Mouse (Mus musculus): ENCODE data around the gene Gnai2.

The Gnai2 gene

GRCm38 (mm10) chr9:107611456-107612190 lies 23.5 kb downstream of the Gnai2 start:
- no peak for DNase-seq (ENCODE audit: low read depth, low spot score)

- DNase-seq (ENCODE audit: low read depth, low spot score), result no peak
Measured at GRCm38 (mm10) chr9:107609433-107609830, 25.7 kb downstream of the Gnai2 start.

- no peak for DNase-seq (ENCODE audit: low read depth, low spot score)
Measured at GRCm38 (mm10) chr9:107608741-107609432, 26.3 kb downstream of the Gnai2 start, which contains the start of gene Sema3b. TSS of gene Sema3b (minus strand) at chr9:107609229.

GRCm38 (mm10) chr9:107607653-107608245 lies 27.4 kb downstream of the Gnai2 start:
- no peak for DNase-seq (ENCODE audit: low read depth, low spot score)

- DNase-seq (ENCODE audit: low read depth, low spot score), result no peak
Measured at GRCm38 (mm10) chr9:107607036-107607435, 28.1 kb downstream of the Gnai2 start.

- no peak for DNase-seq (ENCODE audit: low read depth, low spot score)
Measured at GRCm38 (mm10) chr9:107606591-107606990, 28.6 kb downstream of the Gnai2 start.

- DNase-seq (ENCODE audit: low read depth, low spot score), result no peak
Measured at GRCm38 (mm10) chr9:107605041-107605661, 30.0 kb downstream of the Gnai2 start.

GRCm38 (mm10) chr9:107603251-107603650 lies 31.9 kb downstream of the Gnai2 start:
- no peak for DNase-seq (ENCODE audit: low read depth, low spot score)

- DNase-seq (ENCODE audit: low read depth, low spot score), result peak; percentile 81
Measured at GRCm38 (mm10) chr9:107602068-107602648, 33.0 kb downstream of the Gnai2 start.

GRCm38 (mm10) chr9:107601275-107601674 lies 33.9 kb downstream of the Gnai2 start:
- no peak for DNase-seq (ENCODE audit: low read depth, low spot score)

GRCm38 (mm10) chr9:107600745-107601144 lies 34.4 kb downstream of the Gnai2 start:
- no peak for DNase-seq (ENCODE audit: low read depth, low spot score)

GRCm38 (mm10) chr9:107599842-107600241 lies 35.3 kb downstream of the Gnai2 start:
- no peak for DNase-seq (ENCODE audit: low read depth, low spot score)

- DNase-seq (ENCODE audit: low read depth, low spot score), result no peak
Measured at GRCm38 (mm10) chr9:107599433-107599832, 35.7 kb downstream of the Gnai2 start.

GRCm38 (mm10) chr9:107598385-107598784 lies 36.8 kb downstream of the Gnai2 start:
- DNase-seq (ENCODE audit: low read depth, low spot score), result no peak

GRCm38 (mm10) chr9:107596619-107597569 lies 38.3 kb downstream of the Gnai2 start:
- DNase-seq (ENCODE audit: low read depth, low spot score), result no peak

- DNase-seq (ENCODE audit: low read depth, low spot score), result no peak
Measured at GRCm38 (mm10) chr9:107594281-107595062, 40.7 kb downstream of the Gnai2 start.

- DNase-seq (ENCODE audit: low read depth, low spot score), result no peak
Measured at GRCm38 (mm10) chr9:107593101-107593976, 41.8 kb downstream of the Gnai2 start.

GRCm38 (mm10) chr9:107590773-107591060 lies 44.5 kb downstream of the Gnai2 start:
- no peak for DNase-seq (ENCODE audit: low read depth, low spot score)

All from retina, postnatal 7 days (tissue).